Mouse (Mus musculus): ENCODE data around the gene Slc25a54. TPM values are rescaled to one million over a fixed set of nuclear protein-coding genes. Genes with fewer than 3 reads are reported as not detected.

The Slc25a54 gene
- polyA plus RNA-seq (2012; rRNA removed), result not detected in 2 replicates

DNA sequence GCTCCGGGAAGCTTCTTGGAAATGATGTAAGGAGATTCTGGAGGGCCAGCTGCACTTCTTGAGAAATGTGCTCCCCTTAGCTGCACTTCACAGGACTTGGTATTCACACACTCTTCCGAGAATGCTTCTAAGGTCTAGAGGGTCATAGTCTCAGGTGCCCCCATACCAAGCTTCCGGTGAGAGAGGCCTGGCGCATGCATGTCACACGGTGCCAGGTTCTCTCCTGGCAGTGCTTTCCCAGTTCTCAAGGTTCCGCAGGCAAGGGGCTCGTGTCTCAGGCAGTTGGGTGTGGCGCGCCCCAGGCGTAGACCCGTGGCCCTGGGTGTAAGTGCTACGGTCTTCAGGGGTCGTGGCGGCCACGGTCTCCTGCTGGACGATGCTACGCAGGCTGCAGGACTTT, at the start of gene Slc25a54:
Gene Slc25a54 (plus strand): TSS at position 301 of the 400 bp plus-strand sequence.
- DNase-seq (ENCODE audit: low spot score), result no peak

DNA sequence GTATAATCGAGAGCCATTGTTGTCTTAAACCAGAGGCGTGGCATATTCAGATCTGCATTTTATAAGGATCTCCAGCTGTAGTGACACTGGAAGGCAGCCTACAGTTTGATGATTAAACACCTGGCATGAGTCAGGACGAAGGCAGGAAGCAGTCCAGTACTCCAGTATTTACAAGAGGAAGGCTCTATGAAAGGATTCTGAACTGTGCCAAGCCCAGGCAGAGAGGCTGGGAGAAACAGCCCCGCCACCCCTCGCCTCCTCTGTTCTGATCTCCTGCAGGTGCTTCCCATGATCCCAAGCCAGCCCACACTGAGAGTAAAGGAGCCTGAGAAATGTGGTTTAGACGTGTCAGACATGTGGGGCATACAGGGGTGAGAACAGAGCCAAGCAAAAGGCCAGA, 49.5 kb upstream of the Slc25a54 start:
- no peak for DNase-seq (ENCODE audit: low spot score)

DNA sequence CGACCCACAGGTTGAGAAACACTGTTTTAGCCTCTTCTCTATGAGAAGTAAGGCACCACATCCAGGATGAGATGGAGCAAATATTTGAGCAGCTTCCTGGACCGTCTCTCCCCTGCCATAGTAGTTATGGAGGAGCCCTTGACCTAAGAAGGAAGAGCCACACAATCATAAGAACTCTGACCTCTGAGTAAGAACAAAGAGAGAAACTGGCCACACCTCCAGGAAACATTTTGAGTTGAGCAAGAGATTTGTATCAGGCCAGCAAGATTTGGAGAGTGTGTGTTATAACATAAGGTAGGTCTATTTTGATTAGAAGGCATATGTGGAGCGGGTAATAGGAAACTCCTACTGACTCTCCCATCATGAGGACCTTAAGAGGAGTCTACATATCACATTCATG, 48.6 kb upstream of the Slc25a54 start:
- no peak for DNase-seq (ENCODE audit: low spot score)

DNA sequence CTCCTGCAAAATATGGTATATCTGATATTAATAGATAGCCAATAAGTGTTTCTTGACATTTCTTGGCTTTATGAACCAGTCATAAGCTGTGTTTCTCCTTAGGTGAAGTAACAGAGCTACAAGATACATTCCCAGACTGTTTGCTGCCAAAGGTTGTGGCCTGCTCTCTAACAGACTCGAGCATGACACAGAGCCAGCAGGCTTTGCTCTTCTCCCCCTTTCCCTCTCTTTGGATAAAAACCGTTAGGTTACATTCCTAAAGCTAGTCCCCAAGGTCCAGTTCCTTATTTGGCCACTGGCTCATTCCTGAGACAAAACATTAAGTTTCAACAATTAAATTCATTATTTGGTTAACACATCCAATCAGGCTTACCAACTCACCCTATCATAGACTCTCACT, 48.0 kb upstream of the Slc25a54 start:
- DNase-seq (ENCODE audit: low spot score), result no peak

DNA sequence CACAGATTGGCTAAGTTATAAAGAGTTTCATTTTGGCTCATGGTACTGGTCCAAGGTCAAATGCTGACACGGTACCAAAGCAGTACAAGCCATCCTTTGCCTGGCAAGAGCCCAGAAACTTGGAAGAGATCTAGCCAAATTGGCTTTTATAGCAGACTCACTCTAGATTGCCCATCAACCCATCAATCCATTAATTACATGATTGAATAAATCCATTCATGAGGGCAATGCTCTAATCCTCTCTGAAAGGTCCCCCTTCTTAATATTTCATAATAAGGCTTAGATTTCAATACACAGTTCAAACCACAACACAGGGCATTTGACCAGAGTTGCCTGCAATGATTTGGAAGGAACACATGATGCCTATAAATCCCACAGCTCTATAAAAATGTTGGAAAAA, 45.9 kb upstream of the Slc25a54 start:
- no peak for DNase-seq (ENCODE audit: low spot score)

DNA sequence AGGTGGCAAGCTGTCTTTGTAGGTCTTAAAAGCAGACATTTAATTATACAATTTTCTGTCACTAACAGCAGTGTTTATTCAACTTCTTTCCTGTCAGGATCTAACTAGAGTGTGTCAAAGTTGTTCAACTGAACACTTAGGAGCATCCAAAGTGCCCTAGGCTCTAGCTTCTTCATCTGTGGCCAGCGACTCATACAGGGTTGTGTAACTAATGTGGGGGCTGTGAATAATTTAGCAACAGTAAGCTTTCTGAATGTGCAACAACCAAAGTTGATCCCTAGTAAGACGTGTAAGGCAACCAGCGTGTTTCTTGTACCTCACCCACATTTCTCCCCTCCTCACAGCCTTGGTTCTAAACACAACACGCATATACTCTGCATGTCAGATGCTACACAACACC, 39.4 kb upstream of the Slc25a54 start:
- DNase-seq (ENCODE audit: low spot score), result no peak

DNA sequence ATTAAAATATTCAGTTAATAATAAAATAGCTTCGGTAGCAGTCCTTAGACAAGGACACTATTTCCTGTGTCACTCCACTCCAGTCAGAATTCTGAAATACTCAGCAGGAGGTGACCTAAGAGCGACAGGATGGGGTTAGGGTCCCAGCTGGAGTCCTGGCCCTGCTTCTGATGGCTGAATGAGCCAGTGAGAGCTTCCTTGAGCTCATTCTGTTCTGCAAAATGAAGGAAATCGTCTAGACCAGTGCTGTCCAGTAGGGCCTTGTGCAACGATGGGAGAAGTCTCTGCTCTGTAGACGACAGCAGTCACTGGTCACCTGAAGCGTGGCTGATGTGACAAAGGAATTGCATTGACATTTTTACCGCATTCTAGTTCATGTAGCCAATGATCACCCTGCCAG, 36.9 kb upstream of the Slc25a54 start:
- no peak for DNase-seq (ENCODE audit: low spot score)

DNA sequence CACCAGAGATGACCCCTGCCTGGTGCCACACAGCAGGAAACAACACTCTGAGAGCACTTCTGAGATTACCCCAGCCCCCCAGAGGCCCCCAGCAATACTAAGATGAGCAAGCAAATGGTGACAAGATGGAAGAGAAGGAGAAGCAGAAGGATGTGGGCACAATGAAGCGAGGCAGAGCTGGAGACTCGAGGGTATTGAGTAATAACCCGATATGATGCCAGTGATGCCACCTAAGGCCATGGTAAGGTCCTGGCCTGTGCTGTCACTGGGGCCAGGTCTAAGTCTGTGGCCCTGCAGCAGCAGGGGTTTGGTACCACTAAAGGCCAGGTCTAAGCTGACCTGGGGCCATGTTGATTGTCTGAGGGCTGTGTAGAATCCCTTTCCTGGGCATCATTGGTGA, 33.8 kb upstream of the Slc25a54 start:
- DNase-seq (ENCODE audit: low spot score), result no peak

DNA sequence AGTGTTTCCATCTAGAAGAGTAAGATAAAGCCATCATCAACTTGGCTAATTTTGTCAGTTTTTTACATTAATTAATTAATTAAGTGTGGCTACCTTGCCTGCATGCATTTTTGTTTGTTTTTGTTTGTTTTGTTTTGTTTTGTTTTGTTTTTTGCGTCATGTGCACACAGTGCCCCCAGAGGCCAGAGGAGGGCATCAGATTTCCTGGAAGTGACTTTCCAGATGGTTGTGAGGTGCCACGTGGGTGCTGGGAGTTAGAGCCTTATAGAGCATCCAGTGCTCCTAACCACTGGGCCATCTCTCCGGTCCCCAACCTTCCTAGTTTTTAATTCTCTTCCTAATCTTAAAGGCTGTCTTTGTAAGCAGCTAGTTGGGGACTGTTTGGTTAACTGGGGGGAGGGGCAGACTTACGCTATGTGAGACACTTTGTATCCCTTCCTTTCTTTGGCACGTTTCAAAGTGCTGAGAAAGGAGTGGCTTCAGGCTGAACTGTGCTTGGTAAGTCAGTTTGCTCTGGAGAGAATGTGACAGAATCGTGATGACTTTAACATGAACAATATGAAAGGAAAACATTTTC, 32.5 kb upstream of the Slc25a54 start:
- DNase-seq (ENCODE audit: low spot score), result no peak

DNA sequence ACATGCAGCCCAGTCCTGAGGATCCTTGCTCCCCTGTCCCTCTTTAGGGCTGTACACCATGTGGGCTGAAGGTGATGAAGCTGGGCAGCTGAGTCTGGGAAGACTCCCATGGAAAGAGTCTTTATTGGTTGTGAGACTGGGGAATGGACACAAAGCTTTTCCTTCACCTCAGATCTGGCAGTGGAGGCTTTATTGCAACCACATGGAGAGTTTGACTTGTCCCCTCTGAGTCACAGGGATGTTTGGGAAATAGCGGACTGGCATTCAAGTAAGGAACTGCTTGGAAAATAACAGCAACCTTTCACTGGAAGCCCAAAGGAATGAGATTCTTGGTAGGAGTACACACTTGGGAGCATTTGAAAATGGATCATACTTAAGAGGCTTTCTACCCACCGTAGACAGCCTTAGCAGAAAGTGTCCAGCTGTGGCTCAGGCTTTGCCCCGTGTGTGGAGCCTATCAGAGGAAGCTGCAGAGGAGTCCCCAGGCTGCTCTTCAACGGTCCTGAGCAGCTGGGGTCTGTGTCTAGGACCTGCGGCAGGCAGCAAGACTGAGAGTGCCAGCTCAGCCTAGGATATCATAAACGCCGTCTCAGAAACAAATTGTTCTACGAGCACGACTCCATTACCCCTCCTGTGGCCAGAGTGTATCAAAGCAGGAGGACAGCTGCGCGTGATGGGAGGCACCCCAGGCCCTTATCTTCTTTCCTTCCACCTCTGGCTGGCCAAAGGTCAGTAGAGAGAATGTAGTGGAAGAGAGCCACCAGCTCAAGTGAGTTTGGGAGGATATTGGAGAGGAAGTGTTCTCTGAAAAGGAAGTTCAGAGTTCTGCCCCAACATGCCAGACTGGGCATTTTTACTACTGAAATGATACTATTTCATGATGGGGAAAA, 29.0 kb upstream of the Slc25a54 start:
- no peak for DNase-seq (ENCODE audit: low spot score)

DNA sequence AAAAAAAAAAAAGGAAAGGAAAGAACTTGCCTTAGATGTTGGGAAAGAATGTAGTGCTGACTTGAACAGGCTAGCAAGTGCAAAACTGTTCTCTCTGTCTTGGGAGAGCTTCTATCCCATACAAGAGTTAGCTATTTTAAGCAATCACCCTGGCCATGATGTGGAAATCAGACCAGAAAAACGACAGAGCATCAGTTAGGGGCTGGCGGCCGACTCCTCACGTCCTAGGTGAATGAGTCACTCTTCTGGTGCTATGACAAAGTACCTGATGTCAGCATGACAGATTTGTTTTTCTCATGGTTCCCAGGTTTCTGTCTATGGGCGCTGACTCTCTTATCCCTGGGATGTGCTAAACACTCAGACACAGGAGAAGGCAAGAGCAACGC, 28.3 kb upstream of the Slc25a54 start:
- DNase-seq (ENCODE audit: low spot score), result no peak

DNA sequence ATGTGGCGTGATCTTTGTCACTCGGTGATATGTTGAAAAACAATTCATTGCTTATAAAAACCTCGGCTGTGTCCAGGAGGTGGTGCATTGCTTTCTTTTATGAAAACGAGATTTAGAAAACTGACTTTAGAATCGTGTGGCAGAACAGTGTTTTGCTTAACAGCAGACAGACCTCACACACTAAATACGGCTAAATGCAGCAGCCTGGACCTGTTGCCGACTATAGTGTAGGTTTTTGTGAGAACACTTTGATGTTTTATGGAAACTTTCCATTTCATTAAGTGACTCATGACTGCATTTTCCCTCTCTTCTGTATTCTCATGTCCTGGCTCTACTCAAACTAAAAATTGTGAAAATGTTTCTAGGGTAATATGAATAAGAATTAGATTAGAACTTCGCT, 20.4 kb upstream of the Slc25a54 start:
- DNase-seq (ENCODE audit: low spot score), result no peak

DNA sequence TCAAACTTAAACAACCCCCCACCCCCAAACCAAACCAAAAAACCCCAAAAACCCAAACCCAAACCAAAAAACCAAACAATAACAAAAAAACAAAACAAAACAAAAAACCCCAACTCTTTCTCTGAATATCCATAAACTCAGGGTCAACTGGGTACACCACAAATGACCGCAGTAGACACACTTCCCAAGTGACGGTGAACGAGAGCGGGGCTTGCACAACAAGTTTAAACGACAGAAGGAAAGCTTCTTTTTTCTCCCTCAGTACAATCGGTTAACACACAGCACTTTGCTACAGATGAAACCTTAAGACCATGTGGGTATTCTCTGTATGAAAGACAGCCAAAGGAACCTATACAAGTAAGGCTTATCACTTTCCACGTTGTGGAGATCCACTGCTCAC, 17.9 kb upstream of the Slc25a54 start:
- DNase-seq (ENCODE audit: low spot score), result no peak

DNA sequence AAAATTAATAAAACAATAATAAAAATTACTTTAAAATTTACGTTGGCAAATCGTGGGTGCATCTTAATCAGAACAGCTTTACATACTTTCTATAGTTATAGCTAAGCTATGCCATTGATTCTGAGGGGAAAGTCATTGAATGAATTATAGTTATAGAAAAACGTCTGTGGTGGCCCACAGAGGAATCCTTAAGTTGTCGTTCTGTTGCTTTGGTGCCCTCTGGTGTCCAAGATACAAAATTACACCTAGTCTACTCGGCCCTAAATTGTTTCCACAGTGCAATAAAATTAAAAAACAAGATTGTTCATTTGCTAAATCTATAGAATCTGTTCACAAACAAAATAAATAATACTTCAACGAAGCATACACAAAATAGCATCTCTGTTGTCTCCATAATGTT, 17.3 kb upstream of the Slc25a54 start:
- no peak for DNase-seq (ENCODE audit: low spot score)

DNA sequence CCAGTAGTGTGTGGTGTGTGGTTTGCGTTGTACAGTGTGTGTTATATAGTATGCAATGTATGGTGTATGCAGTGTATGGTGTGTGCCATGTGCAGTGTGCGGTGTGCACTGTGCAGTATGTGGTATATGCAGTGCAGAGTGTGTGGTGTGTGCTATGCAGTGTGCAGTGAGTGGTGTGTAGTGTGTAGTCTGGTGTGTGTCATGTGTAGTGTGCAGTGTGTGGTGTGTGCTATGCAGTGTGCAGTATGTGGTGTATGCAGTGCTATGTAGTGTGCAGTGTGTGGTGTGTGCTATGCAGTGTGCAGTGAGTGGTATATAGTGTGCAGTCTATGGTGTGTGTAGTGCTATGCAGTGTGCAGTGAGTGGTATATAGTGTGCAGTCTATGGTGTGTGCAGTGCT, 4.1 kb downstream of the Slc25a54 start:
- DNase-seq (ENCODE audit: low spot score), result no peak

DNA sequence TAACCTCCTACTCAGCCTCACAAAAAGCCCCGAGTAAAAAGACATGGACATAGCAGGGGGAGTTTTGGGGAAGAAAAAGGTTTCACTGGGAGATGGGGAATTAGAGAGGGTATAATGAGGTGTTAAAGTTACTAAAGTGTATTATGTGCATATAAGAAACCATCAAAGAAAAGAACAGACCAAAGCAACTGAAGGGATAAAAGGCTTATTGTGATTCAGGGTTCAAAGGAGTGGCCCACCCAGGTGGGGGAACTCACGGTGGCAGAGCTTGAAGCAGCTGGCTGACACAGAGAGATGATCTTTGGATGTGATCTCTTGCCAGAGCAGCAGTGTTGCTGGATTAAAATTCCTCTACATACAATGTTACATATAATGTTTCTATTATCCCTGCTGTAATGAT, 8.2 kb downstream of the Slc25a54 start:
- DNase-seq (ENCODE audit: low spot score), result no peak

DNA sequence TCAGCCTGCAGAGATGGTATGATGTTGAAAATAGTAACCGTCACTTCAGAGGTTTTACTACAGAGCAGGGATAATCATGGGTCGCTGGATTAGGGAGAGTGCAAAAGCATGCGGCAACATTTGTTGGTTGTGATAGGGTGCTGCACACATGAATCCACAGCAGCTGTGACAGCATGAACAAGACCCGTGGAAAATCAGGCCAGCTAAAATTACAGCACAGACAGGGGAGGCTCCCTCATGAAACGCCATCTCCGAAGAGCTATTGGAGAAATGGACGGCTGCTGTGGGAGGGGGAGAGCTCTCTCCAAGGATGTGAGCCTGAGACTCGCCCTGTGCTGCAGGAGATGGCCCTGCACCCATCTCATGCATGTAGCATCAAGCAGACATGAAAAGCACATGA, 24.4 kb downstream of the Slc25a54 start:
- DNase-seq (ENCODE audit: low spot score), result no peak

DNA sequence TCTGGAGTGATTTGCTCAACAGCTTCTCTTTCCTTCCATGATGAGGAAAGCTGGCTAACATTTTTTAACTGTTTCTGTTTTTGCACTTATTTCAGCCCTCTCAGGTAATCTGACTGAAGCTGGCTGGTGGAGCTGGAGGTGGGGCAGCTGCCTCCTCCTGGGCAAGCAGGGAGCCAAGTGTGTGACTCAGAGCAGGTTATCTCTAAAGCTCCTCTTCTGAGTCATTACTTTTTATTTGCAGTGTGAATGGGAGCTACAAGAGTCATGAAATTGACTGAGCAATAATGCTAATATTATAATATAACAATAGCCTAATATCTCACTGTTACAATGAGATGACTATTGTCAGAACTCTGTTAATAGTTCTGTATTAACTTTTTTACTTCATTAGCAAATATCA, 36.9 kb downstream of the Slc25a54 start:
- no peak for DNase-seq (ENCODE audit: low spot score)

DNA sequence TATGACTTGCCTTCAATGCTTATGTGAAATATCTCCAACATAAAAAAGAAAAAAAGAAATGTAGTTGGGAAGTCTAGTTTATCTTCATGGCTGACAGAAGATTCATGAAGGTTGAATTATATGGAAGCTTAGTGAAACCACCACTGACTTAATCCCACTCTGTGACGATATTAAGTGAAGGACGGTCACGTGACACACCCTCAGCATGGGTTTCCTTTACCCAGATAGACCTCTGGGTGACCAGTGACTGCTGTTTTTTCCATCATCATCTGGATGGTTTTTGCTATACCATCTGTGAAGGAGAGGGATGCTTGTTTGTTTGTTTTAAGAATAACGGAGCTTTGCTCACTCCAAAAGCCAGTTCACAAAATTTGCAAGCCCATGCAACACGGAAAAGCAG, 39.3 kb downstream of the Slc25a54 start:
- DNase-seq (ENCODE audit: low spot score), result no peak

DNA sequence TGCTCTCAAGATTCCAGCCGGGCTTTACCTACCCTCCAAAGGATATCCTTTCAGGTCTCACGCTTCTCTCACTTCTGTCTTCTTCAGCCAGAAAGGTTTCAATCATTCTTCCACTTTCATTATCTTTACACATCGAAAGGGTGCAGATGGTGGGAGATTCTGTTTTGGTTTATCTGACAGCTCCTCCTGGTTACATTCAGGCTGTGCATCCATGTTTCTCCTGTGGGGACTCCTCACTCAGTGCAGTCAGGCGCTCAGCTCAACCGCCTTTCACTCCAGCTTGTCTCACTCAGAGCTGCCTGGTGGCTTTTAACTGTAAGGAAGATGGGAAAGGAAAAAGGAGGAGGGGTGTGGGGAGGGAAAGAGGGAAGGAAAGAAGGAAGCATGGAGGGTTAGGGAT, 39.7 kb downstream of the Slc25a54 start:
- no peak for DNase-seq (ENCODE audit: low spot score)

DNA sequence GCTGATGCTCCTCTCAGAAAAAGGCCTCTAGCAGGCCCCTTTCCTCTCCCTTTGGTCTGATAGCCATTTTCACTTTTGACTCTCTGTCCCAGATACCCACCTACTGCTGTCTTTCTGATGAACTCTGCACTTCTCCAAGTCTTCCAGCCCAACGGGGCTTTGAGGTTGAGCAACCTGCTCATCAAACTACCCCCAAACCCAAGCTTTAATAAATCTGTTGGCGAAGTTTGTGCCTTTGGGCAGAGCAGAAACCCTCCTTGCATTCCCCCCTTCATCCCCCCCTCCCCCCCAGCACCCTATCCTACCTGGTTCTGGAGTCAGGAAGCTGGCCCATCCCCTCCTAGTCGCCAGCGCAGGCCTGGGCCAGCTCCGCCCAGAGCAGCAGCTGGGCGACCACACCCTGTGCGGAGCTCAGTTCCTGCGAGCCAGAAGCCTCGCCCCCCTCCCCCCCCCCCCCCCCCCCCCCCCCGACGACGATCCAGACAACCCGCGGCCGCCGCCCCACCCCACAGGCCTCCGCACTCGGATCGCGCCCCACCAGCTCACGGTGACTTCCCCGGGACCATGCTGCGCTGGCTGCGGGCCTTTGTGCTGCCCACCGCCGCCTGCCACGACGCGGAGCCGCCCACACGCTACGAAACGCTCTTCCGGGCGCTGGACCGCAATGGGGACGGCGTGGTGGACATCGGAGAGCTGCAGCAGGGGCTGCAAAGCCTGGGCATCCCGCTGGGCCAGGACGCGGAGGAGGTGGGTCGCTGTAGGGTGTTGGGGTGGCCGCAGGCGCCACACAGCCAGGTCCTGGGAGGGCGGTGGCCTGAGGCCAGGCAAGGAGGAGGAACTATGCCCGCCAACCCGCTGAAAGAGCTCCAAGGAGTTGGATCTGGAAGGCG, 42.6 kb downstream of the Slc25a54 start, which contains the start of gene Slc25a24:
Gene Slc25a24 (plus strand): TSS at position 509 of the 890 bp plus-strand sequence.
- DNase-seq (ENCODE audit: low spot score), result peak; percentile 61

DNA sequence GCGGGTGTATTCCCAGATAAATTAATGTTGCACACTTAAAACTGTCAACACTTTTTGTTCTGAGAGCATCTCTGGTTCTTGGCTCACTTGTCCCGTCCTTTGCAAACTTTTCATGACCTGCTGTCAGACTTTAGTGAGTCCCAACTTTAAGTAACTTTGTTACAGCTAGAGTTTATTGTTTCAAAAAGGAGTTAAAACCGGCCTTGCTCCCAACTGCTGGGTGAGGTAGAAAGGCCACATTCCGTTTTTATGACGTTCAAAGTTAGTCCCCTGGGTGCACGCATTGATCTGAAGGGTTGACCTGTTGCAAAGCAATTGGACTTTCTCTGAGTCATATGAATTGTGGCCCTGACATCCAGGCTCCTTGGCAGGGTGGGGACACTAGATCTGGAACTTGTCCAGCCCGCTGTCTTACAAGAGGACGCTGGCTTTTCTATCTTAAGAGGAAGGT, 43.3 kb downstream of the Slc25a54 start:
- no peak for DNase-seq (ENCODE audit: low spot score)

All from urinary bladder, adult 2 months (tissue).